Mouse (Mus musculus): Measurements from ENCODE around the gene Enam. TPM values are rescaled to one million over a fixed set of nuclear protein-coding genes. Genes with fewer than 3 reads are reported as not detected.
A peak's percentile ranks its signal among the peaks of the same experiment; 100 is the strongest.

The Enam gene
- not detected in 2 replicates for polyA plus RNA-seq (2015; fragmentation: Nextera tagmentation; extraction: Ambion mirVana)

DNA sequence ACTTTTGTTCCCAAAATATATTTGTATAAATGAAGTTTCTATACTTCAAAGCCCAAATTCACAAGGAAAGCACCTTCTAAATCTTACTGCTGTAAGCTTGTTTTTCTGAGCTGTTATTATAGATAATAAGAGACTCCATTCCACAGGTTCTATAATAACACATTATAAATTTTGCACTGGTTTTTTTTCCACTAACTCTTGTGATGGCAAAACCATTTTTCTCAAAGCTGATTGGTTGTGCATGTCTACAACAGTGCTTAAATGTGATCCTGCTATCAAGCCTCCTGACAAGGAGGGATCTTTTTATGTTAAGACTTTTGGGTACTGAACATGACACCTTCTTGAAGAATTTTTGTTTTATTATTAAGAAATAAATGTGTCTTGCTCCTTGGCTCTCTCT is at the start of gene Enam:
Enam (plus strand) TSS at position 301 of the 400 bp plus-strand sequence.
- H3K9me3 ChIP-seq: no peaks in the 10 kb centered on the region
- no peak within 1 kb of the TSS for H3K4me2 ChIP-seq
- no peak within 1 kb of the TSS for H3K9ac ChIP-seq
- no peak within 1 kb of the TSS for H3K4me3 ChIP-seq
- ATAC-seq (ENCODE audit: low FRiP score, low read depth): no peak
- H3K36me3 ChIP-seq: no peaks in the 10 kb centered on the region
- no peaks in the 10 kb centered on the region for H3K27me3 ChIP-seq
- no peaks in the 10 kb centered on the region for H3K4me1 ChIP-seq (replicated peaks)
- no peak within 1 kb of the TSS for H3K27ac ChIP-seq (replicated peaks)

GRCm38 (mm10) chr5:88455691-88456090 is 32.1 kb upstream of the Enam start, which contains the start of gene Ambn:
Ambn (plus strand) TSS chr5:88455991.
- Histone ChIP-seq H3K36me3 (no peaks in the 10 kb centered on the region), H3K4me1 (replicated peaks) (no peaks in the 10 kb centered on the region), H3K27me3 (no peaks in the 10 kb centered on the region), H3K9me3 (no peaks in the 10 kb centered on the region), H3K9ac (no peak within 1 kb of the TSS), H3K4me2 (no peak within 1 kb of the TSS), H3K27ac (replicated peaks) (no peak within 1 kb of the TSS), H3K4me3 (no peak within 1 kb of the TSS)
- no peak for ATAC-seq (ENCODE audit: low FRiP score, low read depth)
- WGBS: 94% methylated on average over 3 of the region's 3 CpGs

DNA sequence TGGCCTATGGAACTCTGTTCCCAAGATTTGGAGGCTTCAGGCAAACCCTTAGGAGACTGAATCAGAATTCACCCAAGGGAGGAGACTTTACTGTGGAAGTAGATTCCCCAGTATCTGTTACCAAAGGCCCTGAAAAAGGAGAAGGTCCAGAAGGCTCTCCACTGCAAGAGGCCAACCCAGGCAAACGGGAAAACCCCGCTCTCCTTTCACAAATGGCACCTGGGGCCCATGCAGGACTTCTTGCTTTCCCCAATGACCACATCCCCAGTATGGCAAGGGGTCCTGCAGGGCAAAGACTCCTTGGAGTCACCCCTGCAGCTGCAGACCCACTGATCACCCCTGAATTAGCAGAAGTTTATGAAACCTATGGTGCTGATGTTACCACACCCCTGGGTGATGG is 20.3 kb upstream of the Enam start:
- no peak overlapping the region for H3K27ac ChIP-seq (replicated peaks)
- no peaks in the 10 kb centered on the region for H3K4me1 ChIP-seq (replicated peaks)
- H3K4me2 ChIP-seq: no peak overlapping the region
- no peaks in the 10 kb centered on the region for H3K27me3 ChIP-seq
- no peaks in the 10 kb centered on the region for H3K36me3 ChIP-seq
- WGBS: 84% methylated on average over 2 of the region's 2 CpGs
- H3K9me3 ChIP-seq: no peaks in the 10 kb centered on the region
- ATAC-seq (ENCODE audit: low FRiP score, low read depth): no peak
- no peak overlapping the region for H3K9ac ChIP-seq
- no peak overlapping the region for H3K4me3 ChIP-seq

DNA sequence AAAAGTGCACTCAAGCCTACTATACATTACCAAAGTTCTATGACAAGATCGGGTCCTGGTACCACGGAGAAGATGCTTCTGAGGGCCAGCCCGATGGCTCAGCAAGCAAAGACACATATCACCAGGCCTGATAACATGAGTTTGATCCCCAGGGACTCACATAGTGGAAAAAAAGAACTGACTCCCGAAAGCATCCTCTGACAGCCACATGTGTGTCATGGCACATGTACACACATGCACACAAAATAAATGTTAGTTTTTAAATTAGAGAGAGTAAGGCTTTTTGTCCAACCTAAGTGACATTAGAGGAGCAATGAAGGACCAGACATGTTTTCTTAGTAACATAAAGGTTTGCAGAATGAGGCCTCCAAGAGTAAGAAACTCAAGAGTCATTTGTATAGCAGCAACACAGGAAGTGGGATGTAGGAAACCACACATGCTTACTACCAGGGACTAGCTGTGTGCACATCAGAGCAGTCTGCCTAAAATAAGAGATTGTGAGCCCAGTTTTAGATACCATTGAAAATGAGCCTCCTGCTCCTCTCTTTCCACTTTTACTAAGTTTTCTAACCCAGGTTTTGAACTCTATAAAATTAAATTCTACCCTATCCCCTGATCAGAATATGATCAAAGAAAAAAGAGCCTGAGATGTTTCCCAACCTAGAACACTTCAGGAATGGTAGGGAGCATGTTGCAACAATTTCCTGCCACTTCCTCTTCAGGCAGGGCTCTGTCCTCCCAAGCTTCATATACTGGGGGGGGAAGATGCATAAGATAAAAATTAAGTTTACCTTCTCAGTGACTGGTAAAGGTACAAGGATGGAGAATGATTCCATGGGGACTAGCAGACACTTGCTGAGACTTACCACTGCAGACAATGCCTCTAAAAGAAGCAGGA is 18.7 kb upstream of the Enam start:
- Histone ChIP-seq H3K27me3 (no peaks in the 10 kb centered on the region), H3K4me3 (no peak overlapping the region), H3K36me3 (no peaks in the 10 kb centered on the region), H3K4me1 (replicated peaks) (no peaks in the 10 kb centered on the region), H3K9ac (no peak overlapping the region), H3K9me3 (no peaks in the 10 kb centered on the region), H3K4me2 (no peak overlapping the region), H3K27ac (replicated peaks) (no peak overlapping the region)
- ATAC-seq (ENCODE audit: low FRiP score, low read depth): no peak
- WGBS: 93% methylated on average over 4 of the region's 4 CpGs

GRCm38 (mm10) chr5:88489004-88489403 is 1.2 kb downstream of the Enam start:
- no peaks in the 10 kb centered on the region for H3K27me3 ChIP-seq
- H3K27ac ChIP-seq (replicated peaks): no peak overlapping the region
- no peaks in the 10 kb centered on the region for H3K4me1 ChIP-seq (replicated peaks)
- H3K4me2 ChIP-seq: no peak overlapping the region
- 82% methylated on average over 2 of the region's 2 CpGs for WGBS
- no peak for ATAC-seq (ENCODE audit: low FRiP score, low read depth)
- H3K9ac ChIP-seq: no peak overlapping the region
- no peak overlapping the region for H3K4me3 ChIP-seq
- no peaks in the 10 kb centered on the region for H3K36me3 ChIP-seq
- no peaks in the 10 kb centered on the region for H3K9me3 ChIP-seq

DNA sequence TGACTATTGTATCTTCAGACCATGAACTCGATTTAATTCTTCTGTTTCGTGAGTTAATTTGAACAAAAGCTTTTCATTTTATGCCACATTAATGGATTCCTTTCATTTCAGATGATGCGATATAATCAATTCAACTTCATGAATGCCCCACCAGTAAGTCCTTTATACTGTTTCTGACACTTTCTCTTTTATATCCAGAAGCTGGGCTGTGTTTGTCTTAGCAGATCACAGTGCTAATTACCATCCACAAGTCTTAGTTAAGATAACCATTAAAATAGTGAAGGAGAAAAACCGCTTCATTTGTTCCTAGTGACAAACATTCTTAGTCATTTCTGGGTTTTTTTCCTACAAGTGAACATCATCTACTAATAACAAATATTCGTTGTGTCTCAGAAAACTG is 3.3 kb downstream of the Enam start:
- Histone ChIP-seq H3K4me2 (no peak overlapping the region), H3K4me1 (replicated peaks) (no peaks in the 10 kb centered on the region), H3K36me3 (no peaks in the 10 kb centered on the region), H3K9me3 (no peaks in the 10 kb centered on the region), H3K27me3 (no peaks in the 10 kb centered on the region), H3K4me3 (no peak overlapping the region), H3K27ac (replicated peaks) (no peak overlapping the region), H3K9ac (no peak overlapping the region)
- WGBS: 46% methylated on average over 5 of the region's 5 CpGs
- ATAC-seq (ENCODE audit: low FRiP score, low read depth): no peak

- 91% methylated on average over 3 of the region's 3 CpGs for WGBS
- no peaks in the 10 kb centered on the region for H3K36me3 ChIP-seq
- no peak overlapping the region for H3K27ac ChIP-seq (replicated peaks)
- H3K9me3 ChIP-seq: no peaks in the 10 kb centered on the region
- H3K4me1 ChIP-seq (replicated peaks): no peaks in the 10 kb centered on the region
- no peak for ATAC-seq (ENCODE audit: low FRiP score, low read depth)
- no peak overlapping the region for H3K4me3 ChIP-seq
- H3K9ac ChIP-seq: no peak overlapping the region
- H3K27me3 ChIP-seq: no peaks in the 10 kb centered on the region
- no peak overlapping the region for H3K4me2 ChIP-seq
Observed at GRCm38 (mm10) chr5:88499781-88500180, 12.0 kb downstream of the Enam start.

DNA sequence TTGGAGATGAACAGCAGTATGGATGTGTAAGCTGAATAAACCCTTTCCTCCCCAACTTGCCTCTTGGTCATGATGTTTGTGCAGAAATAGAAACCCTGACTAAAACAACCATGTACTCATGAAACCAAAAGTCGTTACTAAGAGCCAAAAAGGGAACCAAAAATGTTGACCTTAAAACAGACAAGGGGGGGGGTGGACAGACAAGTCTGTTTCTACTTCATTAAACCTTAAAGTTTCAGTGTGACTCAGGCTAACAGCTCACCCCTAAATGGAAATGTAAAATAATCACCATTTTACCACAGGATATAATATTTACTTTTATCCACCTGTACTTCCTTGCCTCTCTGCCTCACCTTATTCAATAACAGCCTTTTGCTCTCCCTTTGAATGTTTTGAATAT is 20.8 kb downstream of the Enam start:
- no peaks in the 10 kb centered on the region for H3K27me3 ChIP-seq
- H3K36me3 ChIP-seq: no peaks in the 10 kb centered on the region
- H3K4me1 ChIP-seq (replicated peaks): no peaks in the 10 kb centered on the region
- no peak overlapping the region for H3K27ac ChIP-seq (replicated peaks)
- H3K9ac ChIP-seq: no peak overlapping the region
- H3K4me2 ChIP-seq: no peak overlapping the region
- WGBS: 67% methylated on average over 1 of the region's 1 CpGs
- ATAC-seq (ENCODE audit: low FRiP score, low read depth): no peak
- H3K4me3 ChIP-seq: no peak overlapping the region
- no peaks in the 10 kb centered on the region for H3K9me3 ChIP-seq

DNA sequence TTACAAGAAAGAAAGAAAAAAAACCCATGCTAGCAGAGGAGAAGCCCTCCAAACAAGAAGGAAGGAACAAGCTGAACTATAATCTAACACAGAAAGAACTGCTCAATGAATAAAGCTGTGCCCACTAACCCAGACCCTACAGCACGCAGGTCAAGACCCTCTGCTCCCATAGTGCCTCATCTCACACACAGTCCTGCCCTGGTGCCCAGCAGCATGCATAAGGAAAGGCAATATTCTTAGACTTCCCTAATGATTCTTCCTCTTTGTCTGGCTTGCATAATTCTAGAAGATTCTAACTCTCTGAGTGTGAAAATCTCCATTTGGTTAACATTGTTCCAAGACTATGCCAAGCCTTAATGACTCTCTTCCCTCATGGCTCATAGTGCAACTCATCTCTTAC is 21.2 kb downstream of the Enam start:
- Histone ChIP-seq H3K36me3 (no peaks in the 10 kb centered on the region), H3K4me3 (no peak overlapping the region), H3K4me2 (no peak overlapping the region), H3K27ac (replicated peaks) (no peak overlapping the region), H3K9ac (no peak overlapping the region), H3K27me3 (no peaks in the 10 kb centered on the region), H3K4me1 (replicated peaks) (no peaks in the 10 kb centered on the region), H3K9me3 (no peaks in the 10 kb centered on the region)
- whole genome bisulfite sequencing: 88% methylated on average over 1 of the region's 1 CpGs
- ATAC-seq (ENCODE audit: low FRiP score, low read depth): no peak

DNA sequence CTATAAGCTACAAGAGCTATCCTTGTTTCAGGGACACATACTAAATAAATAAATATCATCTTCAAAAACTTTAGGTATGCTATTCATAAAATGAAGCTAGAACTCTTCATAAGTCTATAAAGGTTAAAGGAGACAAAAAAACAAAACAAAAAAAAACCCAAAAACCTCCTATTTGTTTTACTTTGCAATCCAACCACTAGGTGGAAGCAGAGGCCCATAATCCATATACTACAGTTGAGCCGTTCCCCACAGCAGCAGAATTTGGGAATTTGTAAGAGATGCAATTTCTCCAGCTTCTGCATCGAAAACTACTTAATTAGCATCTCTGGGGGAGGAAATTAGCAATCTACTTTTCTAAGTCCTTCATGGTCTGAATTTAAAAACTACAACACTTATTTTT is 31.5 kb downstream of the Enam start:
- WGBS: 4% methylated on average over 2 of the region's 2 CpGs
- Histone ChIP-seq H3K9me3 (no peaks in the 10 kb centered on the region), H3K36me3 (no peaks in the 10 kb centered on the region), H3K4me1 (replicated peaks) (no peaks in the 10 kb centered on the region), H3K27ac (replicated peaks) (no peak overlapping the region), H3K9ac (no peak overlapping the region), H3K4me3 (no peak overlapping the region), H3K4me2 (no peak overlapping the region), H3K27me3 (no peaks in the 10 kb centered on the region)
- ATAC-seq (ENCODE audit: low FRiP score, low read depth): peak; percentile 69; the same call in 1 of the 2 replicates

GRCm38 (mm10) chr5:88527657-88528056 is 39.9 kb downstream of the Enam start, which contains the start of gene Jchain:
Jchain (minus strand) TSS chr5:88527891.
- Histone ChIP-seq H3K4me3 (no peak within 1 kb of the TSS), H3K9ac (no peak within 1 kb of the TSS), H3K4me1 (replicated peaks) (no peaks in the 10 kb centered on the region), H3K4me2 (no peak within 1 kb of the TSS), H3K36me3 (no peaks in the 10 kb centered on the region), H3K9me3 (no peaks in the 10 kb centered on the region), H3K27ac (replicated peaks) (no peak within 1 kb of the TSS), H3K27me3 (no peaks in the 10 kb centered on the region)
- ATAC-seq (ENCODE audit: low FRiP score, low read depth): no peak
- 93% methylated on average over 3 of the region's 3 CpGs for WGBS

DNA sequence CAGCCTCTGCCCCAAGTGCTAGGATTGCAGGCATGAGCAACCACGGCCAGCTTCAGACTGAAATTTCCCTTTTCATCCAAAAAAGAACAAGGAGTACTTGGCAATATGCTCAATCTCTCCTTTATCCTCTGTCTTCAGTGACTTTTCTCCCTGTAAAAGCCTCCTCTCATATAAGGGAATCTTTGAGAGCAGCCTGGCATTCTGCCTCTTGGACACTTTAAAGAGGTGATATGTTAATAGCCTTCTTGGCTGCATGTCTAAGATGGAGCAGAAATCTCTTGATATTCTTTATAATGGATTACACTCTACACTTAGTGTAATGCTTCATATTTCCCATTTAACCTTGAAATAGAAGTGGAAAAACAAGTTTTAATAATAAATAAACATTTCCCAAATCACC is 43.1 kb downstream of the Enam start:
- Histone ChIP-seq H3K27ac (replicated peaks) (no peak overlapping the region), H3K9me3 (no peaks in the 10 kb centered on the region), H3K36me3 (no peaks in the 10 kb centered on the region), H3K4me1 (replicated peaks) (no peaks in the 10 kb centered on the region), H3K27me3 (no peaks in the 10 kb centered on the region), H3K9ac (no peak overlapping the region), H3K4me2 (no peak overlapping the region), H3K4me3 (no peak overlapping the region)
- no peak for ATAC-seq (ENCODE audit: low FRiP score, low read depth)
- 58% methylated on average over 1 of the region's 1 CpGs for WGBS

- no peaks in the 10 kb centered on the region for H3K9me3 ChIP-seq
- H3K36me3 ChIP-seq: no peaks in the 10 kb centered on the region
- 67% methylated on average over 3 of the region's 3 CpGs for WGBS
- ATAC-seq (ENCODE audit: low FRiP score, low read depth): no peak
- H3K4me2 ChIP-seq: no peak overlapping the region
- no peak overlapping the region for H3K9ac ChIP-seq
- H3K27me3 ChIP-seq: no peaks in the 10 kb centered on the region
- no peaks in the 10 kb centered on the region for H3K4me1 ChIP-seq (replicated peaks)
- no peak overlapping the region for H3K27ac ChIP-seq (replicated peaks)
- H3K4me3 ChIP-seq: no peak overlapping the region
Observed at GRCm38 (mm10) chr5:88534697-88535096, 46.9 kb downstream of the Enam start.

All from hindbrain, embryonic 15.5 days (tissue).